ENCODE assay signal across 9 mouse cellular contexts in genomic region chr11:4220443-4221400, GRCm38 (mm10). TPM values are rescaled to one million over a fixed set of nuclear protein-coding genes. Genes with fewer than 3 reads are reported as not detected.
A peak's percentile ranks its signal among the peaks of the same experiment; 100 is the strongest.
DNase-seq lines count a peak whose midpoint lies in the region; ATAC-seq lines count a peak whose summit lies in the region.
"Had no signal": no experiment of that assay in that cellular context is flagged by ENCODE, and none has a peak within 500 bp of the region (broad histone marks: within the 10 kb centered on the region; RNA-seq: fewer than 3 reads in every experiment).

No protein-coding gene starts in this region.

- 49% methylated on average over 28 of the region's 28 CpGs for WGBS in hindbrain, embryonic 11.5 days
- 47% methylated on average over 28 of the region's 28 CpGs for WGBS in hindbrain, embryonic 13.5 days
- WGBS in heart, embryonic 10.5 days: 45% methylated on average over 28 of the region's 28 CpGs

- 0 out of 2 replicates have a peak, but pooled peaks have one; percentile 52 for ATAC-seq in hindbrain, embryonic 11.5 days (ENCODE audit: low FRiP score)
- no peak for ATAC-seq in hindbrain, embryonic 13.5 days (ENCODE audit: low FRiP score)
- ATAC-seq in activated CD4-positive, CD25-positive, alpha-beta regulatory T cell, adult 4 months: peak; percentile 35
- peak; percentile 60 for ATAC-seq in megakaryocyte progenitor cell, adult 5-6 weeks (replicated peaks; ENCODE audit: poor library complexity)

- H3K27ac ChIP-seq in hindbrain, embryonic 11.5 days (ENCODE audit: low read depth, low read length): no peak overlapping the region
- no peak overlapping the region for H3K27ac ChIP-seq in hindbrain, embryonic 13.5 days
- H3K27ac ChIP-seq in heart, embryonic 10.5 days: no peak overlapping the region
- H3K27ac ChIP-seq: lung, embryonic 15.5 days had no signal

- no peaks in the 10 kb centered on the region for H3K36me3 ChIP-seq in hindbrain, embryonic 11.5 days (ENCODE audit: control insufficient read depth, insufficient read depth, low read length)
- peaks cover 2% of the 10 kb centered on the region for H3K36me3 ChIP-seq in hindbrain, embryonic 13.5 days
- no peaks in the 10 kb centered on the region for H3K36me3 ChIP-seq in heart, embryonic 10.5 days
- H3K36me3 ChIP-seq: lung, embryonic 15.5 days had no signal

- no peak overlapping the region for H3K9ac ChIP-seq in hindbrain, embryonic 11.5 days (ENCODE audit: low read depth, low read length)
- H3K9ac ChIP-seq in hindbrain, embryonic 13.5 days: no peak overlapping the region
- H3K9ac ChIP-seq: lung, embryonic 15.5 days had no signal

- no peak overlapping the region for H3K4me2 ChIP-seq in hindbrain, embryonic 11.5 days (replicated peaks; ENCODE audit: low read depth, low read length)
- H3K4me2 ChIP-seq in hindbrain, embryonic 13.5 days: no peak overlapping the region
- H3K4me2 ChIP-seq: lung, embryonic 15.5 days had no signal

- peak; percentile 79 for DNase-seq in hindbrain, embryonic 11.5 days (ENCODE audit: low spot score)
- peak; percentile 85 to 87 for DNase-seq in cerebellum, postnatal 36 days
- peak; percentile 89 for DNase-seq in heart, embryonic 10.5 days (ENCODE audit: low spot score)
- DNase-seq in layer of hippocampus, postnatal 14 days (ENCODE audit: low spot score in 2 of 2): peak; percentile 64 to 71
- peak; percentile 75 to 85 for DNase-seq in spleen, postnatal 36 days (ENCODE audit: low spot score in 2 of 2)

- H3K27me3 ChIP-seq in hindbrain, embryonic 11.5 days (ENCODE audit: control insufficient read depth, insufficient read depth, low read length): peaks cover 8% of the 10 kb centered on the region
- H3K27me3 ChIP-seq in hindbrain, embryonic 13.5 days: peaks cover 42% of the 10 kb centered on the region
- H3K27me3 ChIP-seq in heart, embryonic 10.5 days (ENCODE audit: insufficient read depth, poor library complexity, severe bottlenecking): peaks cover 36% of the 10 kb centered on the region

- H3K9me3 ChIP-seq in hindbrain, embryonic 11.5 days (ENCODE audit: control insufficient read depth, low read length): no peaks in the 10 kb centered on the region
- H3K9me3 ChIP-seq in hindbrain, embryonic 13.5 days: no peaks in the 10 kb centered on the region
- no peaks in the 10 kb centered on the region for H3K9me3 ChIP-seq in heart, embryonic 10.5 days
- H3K9me3 ChIP-seq: lung, embryonic 15.5 days had no signal

- H3K4me3 ChIP-seq in hindbrain, embryonic 11.5 days (ENCODE audit: low read depth, low read length): no peak overlapping the region
- H3K4me3 ChIP-seq in hindbrain, embryonic 13.5 days: no peak overlapping the region
- no peak overlapping the region for H3K4me3 ChIP-seq in heart, embryonic 10.5 days
- H3K4me3 ChIP-seq: lung, embryonic 15.5 days had no signal

- peaks cover 2% of the 10 kb centered on the region; the same call in 1 of the 2 replicates for H3K4me1 ChIP-seq in hindbrain, embryonic 11.5 days (replicated peaks; ENCODE audit: control insufficient read depth, insufficient read depth, low read length)
- peaks cover 11% of the 10 kb centered on the region for H3K4me1 ChIP-seq in hindbrain, embryonic 13.5 days (replicated peaks)
- peaks cover 30% of the 10 kb centered on the region for H3K4me1 ChIP-seq in heart, embryonic 10.5 days

RNA-seq across cellular contexts. Expression of gene Castor1, which starts 2.7 kb away (rescaled TPM):
- 2.1 and 3.4 TPM in 2 replicates for polyA plus RNA-seq in hindbrain, embryonic 11.5 days (2014; fragmentation: Nextera tagmentation; extraction: Ambion mirVana)
- polyA plus RNA-seq in hindbrain, embryonic 13.5 days (2015; fragmentation: Nextera tagmentation; extraction: Ambion mirVana): 2.2 and 2.3 TPM in 2 replicates
- 10 to 100 TPM; 37.5 to 42.0 TPM for polyA plus RNA-seq in activated CD4-positive, CD25-positive, alpha-beta regulatory T cell, adult 4 months (2017; shearing (Covaris generic))
- 1.5 and 1.7 TPM in 2 replicates for polyA plus RNA-seq in heart, embryonic 10.5 days (2016; fragmentation: Nextera tagmentation; extraction: Ambion mirVana)
- 1 to 10 TPM; 6.3 to 9.1 TPM for total RNA-seq in layer of hippocampus, postnatal 14 days (2021)
- 0.59 and 0.61 TPM in 2 replicates for total RNA-seq in megakaryocyte progenitor cell, adult 5-6 weeks (2015)
- 0.42 and 0.47 TPM in 2 replicates for total RNA-seq in megakaryocyte progenitor cell, adult 5-6 weeks (2017)

RNA-seq across cellular contexts. Expression of gene Osm, which starts 15.5 kb away (rescaled TPM):
- not detected in 2 replicates for polyA plus RNA-seq in hindbrain, embryonic 11.5 days (2014; fragmentation: Nextera tagmentation; extraction: Ambion mirVana)
- polyA plus RNA-seq in hindbrain, embryonic 13.5 days (2015; fragmentation: Nextera tagmentation; extraction: Ambion mirVana): 0.14 TPM in 1 of 2 replicates, not detected in the other
- polyA plus RNA-seq in activated CD4-positive, CD25-positive, alpha-beta regulatory T cell, adult 4 months (2017; shearing (Covaris generic)): 10 to 100 TPM; 18.0 to 19.8 TPM
- 0.05 and 0.06 TPM in 2 replicates for polyA plus RNA-seq in heart, embryonic 10.5 days (2016; fragmentation: Nextera tagmentation; extraction: Ambion mirVana)
- not detected for total RNA-seq in layer of hippocampus, postnatal 14 days (2021)
- total RNA-seq in megakaryocyte progenitor cell, adult 5-6 weeks (2015): 11.4 and 20.2 TPM in 2 replicates
- 8.4 and 26.8 TPM in 2 replicates for total RNA-seq in megakaryocyte progenitor cell, adult 5-6 weeks (2017)

RNA-seq across cellular contexts. Expression of gene Tbc1d10a, which starts 34.1 kb away (rescaled TPM):
- 13.8 and 17.6 TPM in 2 replicates for polyA plus RNA-seq in hindbrain, embryonic 11.5 days (2014; fragmentation: Nextera tagmentation; extraction: Ambion mirVana)
- polyA plus RNA-seq in hindbrain, embryonic 13.5 days (2015; fragmentation: Nextera tagmentation; extraction: Ambion mirVana): 26.1 and 28.0 TPM in 2 replicates
- 10 to 100 TPM; 23.8 to 25.6 TPM for polyA plus RNA-seq in activated CD4-positive, CD25-positive, alpha-beta regulatory T cell, adult 4 months (2017; shearing (Covaris generic))
- polyA plus RNA-seq in heart, embryonic 10.5 days (2016; fragmentation: Nextera tagmentation; extraction: Ambion mirVana): 18.7 and 22.0 TPM in 2 replicates
- total RNA-seq in layer of hippocampus, postnatal 14 days (2021): 10 to 100 TPM; 29.4 to 30.6 TPM
- 1.9 and 2.7 TPM in 2 replicates for total RNA-seq in megakaryocyte progenitor cell, adult 5-6 weeks (2015)
- total RNA-seq in megakaryocyte progenitor cell, adult 5-6 weeks (2017): 4.3 and 8.0 TPM in 2 replicates

RNA-seq across cellular contexts. Expression of gene Lif, which starts 36.6 kb away (rescaled TPM):
- not detected in 2 replicates for polyA plus RNA-seq in hindbrain, embryonic 11.5 days (2014; fragmentation: Nextera tagmentation; extraction: Ambion mirVana)
- 0.08 TPM in 1 of 2 replicates, not detected in the other for polyA plus RNA-seq in hindbrain, embryonic 13.5 days (2015; fragmentation: Nextera tagmentation; extraction: Ambion mirVana)
- polyA plus RNA-seq in activated CD4-positive, CD25-positive, alpha-beta regulatory T cell, adult 4 months (2017; shearing (Covaris generic)): 1 to 10 TPM; 2.9 to 6.6 TPM
- 0.11 and 0.21 TPM in 2 replicates for polyA plus RNA-seq in heart, embryonic 10.5 days (2016; fragmentation: Nextera tagmentation; extraction: Ambion mirVana)
- total RNA-seq in layer of hippocampus, postnatal 14 days (2021): under 1 TPM; 0.69 to 0.78 TPM
- total RNA-seq in megakaryocyte progenitor cell, adult 5-6 weeks (2015): 0.12 and 1.4 TPM in 2 replicates
- total RNA-seq in megakaryocyte progenitor cell, adult 5-6 weeks (2017): 0.20 and 0.37 TPM in 2 replicates

Comparison
In these comparisons a context has a peak if more than half of its experiments do, and no peak if none do; other contexts are left out.
1. RNA of gene Osm, which starts 15.5 kb away (polyA plus RNA-seq): 18.0 to 19.8 TPM in activated CD4-positive, CD25-positive, alpha-beta regulatory T cell, adult 4 months; 0.14 TPM in hindbrain, embryonic 13.5 days, 0.05 to 0.06 TPM in heart, embryonic 10.5 days and not detected in hindbrain, embryonic 11.5 days; every median in the first group is over 10 times any median in the second.
2. Peak in every context shown above with its lines, with median percentiles within 50 percentile points of each other: DNase-seq.